Mouse (Mus musculus): Measurements from ENCODE around the gene Ptprg. TPM values are rescaled to one million over a fixed set of nuclear protein-coding genes. Genes with fewer than 3 reads are reported as not detected.

Gene Ptprg
- polyA plus RNA-seq, 1 experiment from 2014 or later, result 20.8 TPM

DNA sequence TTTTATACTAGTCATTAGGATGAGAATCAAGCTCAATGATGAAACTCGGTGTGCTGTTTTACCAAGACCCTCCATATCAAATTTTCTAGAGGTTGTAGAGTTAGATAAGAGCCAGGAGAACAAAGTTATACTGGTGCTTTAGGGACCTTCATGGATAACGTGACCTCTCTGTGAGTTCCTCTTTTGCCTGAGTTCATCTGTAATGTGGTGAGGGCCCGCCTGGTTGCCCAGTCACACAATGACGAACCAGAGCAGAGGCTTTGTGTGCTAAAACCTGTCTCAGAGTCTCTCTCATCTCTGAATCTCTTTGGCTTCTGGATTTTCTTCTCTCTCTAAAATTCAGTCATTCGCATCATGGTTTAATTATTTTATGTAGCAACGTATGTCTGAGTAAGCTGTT lies 204.9 kb downstream of the Ptprg start:
- Histone ChIP-seq H3K27me3 (ENCODE audit: control insufficient read depth, insufficient read depth, low read length) (no peaks in the 10 kb centered on the region), H3K9me3 (replicated peaks; ENCODE audit: control insufficient read depth, low read length) (no peaks in the 10 kb centered on the region), H3K4me3 (replicated peaks; ENCODE audit: low read length) (no peak overlapping the region), H3K4me1 (ENCODE audit: control insufficient read depth, insufficient read depth, low read length) (0 out of 2 replicates have a peak, but pooled peaks cover 1% of the 10 kb centered on the region), H3K9ac (ENCODE audit: low read length) (no peak overlapping the region), H3K4me2 (ENCODE audit: low read depth, low read length) (no peak overlapping the region), H3K36me3 (ENCODE audit: control insufficient read depth, insufficient read depth, low read length) (no peaks in the 10 kb centered on the region), H3K27ac (ENCODE audit: low read length) (no peak overlapping the region)
- ATAC-seq (ENCODE audit: insufficient read depth, low FRiP score), result no peak
- 86% methylated on average over 6 of the region's 6 CpGs for WGBS

DNA sequence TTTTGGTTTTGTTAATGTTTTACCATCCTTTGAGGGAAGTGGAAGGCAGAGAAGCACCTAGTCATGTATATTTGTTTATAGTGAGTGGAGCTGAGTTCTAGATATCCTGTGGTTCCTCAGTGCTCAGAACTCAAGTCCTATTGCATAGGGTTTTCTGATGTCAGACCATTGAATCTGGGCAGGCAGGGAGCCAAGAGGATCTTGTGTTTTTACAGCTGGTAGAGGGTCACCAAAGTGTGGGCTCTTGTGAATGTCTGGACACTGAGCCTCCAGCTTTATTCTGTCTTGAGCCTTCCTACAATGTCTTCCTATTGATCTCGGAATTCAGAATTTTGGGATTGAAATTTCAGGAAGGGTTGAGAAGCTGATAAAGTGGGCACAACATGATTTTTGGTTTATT lies 206.0 kb downstream of the Ptprg start:
- 84% methylated on average over 1 of the region's 1 CpGs for WGBS
- H3K27ac ChIP-seq (ENCODE audit: low read length), result no peak overlapping the region
- no peak overlapping the region for H3K4me2 ChIP-seq (ENCODE audit: low read depth, low read length)
- no peaks in the 10 kb centered on the region for H3K27me3 ChIP-seq (ENCODE audit: control insufficient read depth, insufficient read depth, low read length)
- no peaks in the 10 kb centered on the region for H3K9me3 ChIP-seq (replicated peaks; ENCODE audit: control insufficient read depth, low read length)
- ATAC-seq (ENCODE audit: insufficient read depth, low FRiP score), result no peak
- H3K9ac ChIP-seq (ENCODE audit: low read length), result no peak overlapping the region
- no peaks in the 10 kb centered on the region for H3K36me3 ChIP-seq (ENCODE audit: control insufficient read depth, insufficient read depth, low read length)
- 0 out of 2 replicates have a peak, but pooled peaks cover 2% of the 10 kb centered on the region for H3K4me1 ChIP-seq (ENCODE audit: control insufficient read depth, insufficient read depth, low read length)
- no peak overlapping the region for H3K4me3 ChIP-seq (replicated peaks; ENCODE audit: low read length)

DNA sequence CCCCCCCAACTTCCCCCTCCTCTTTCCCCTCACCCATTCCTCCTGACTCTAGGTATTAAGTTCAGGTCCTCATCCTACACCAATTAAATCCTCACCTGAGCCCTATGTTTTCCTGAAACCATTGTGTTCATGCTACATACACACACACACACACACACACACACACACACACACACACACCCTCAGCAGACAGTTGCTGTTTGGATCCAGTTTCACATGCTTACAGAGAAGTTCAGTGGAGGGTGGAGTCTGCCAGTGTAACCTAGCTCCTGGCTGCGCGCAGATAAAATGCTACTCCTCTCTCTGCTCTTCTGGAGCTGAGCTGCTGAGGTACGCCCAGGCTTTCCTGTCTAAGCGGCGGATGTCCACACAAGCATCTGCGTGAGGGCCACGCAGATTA lies 209.7 kb downstream of the Ptprg start:
- no peak overlapping the region for H3K27ac ChIP-seq (ENCODE audit: low read length)
- no peak overlapping the region for H3K4me3 ChIP-seq (replicated peaks; ENCODE audit: low read length)
- H3K4me1 ChIP-seq (ENCODE audit: control insufficient read depth, insufficient read depth, low read length), result 0 out of 2 replicates have a peak, but pooled peaks cover 2% of the 10 kb centered on the region
- H3K36me3 ChIP-seq (ENCODE audit: control insufficient read depth, insufficient read depth, low read length), result no peaks in the 10 kb centered on the region
- WGBS, result 54% methylated on average over 7 of the region's 7 CpGs
- H3K9ac ChIP-seq (ENCODE audit: low read length), result no peak overlapping the region
- no peaks in the 10 kb centered on the region for H3K9me3 ChIP-seq (replicated peaks; ENCODE audit: control insufficient read depth, low read length)
- H3K27me3 ChIP-seq (ENCODE audit: control insufficient read depth, insufficient read depth, low read length), result no peaks in the 10 kb centered on the region
- ATAC-seq (ENCODE audit: insufficient read depth, low FRiP score), result no peak
- no peak overlapping the region for H3K4me2 ChIP-seq (ENCODE audit: low read depth, low read length)

DNA sequence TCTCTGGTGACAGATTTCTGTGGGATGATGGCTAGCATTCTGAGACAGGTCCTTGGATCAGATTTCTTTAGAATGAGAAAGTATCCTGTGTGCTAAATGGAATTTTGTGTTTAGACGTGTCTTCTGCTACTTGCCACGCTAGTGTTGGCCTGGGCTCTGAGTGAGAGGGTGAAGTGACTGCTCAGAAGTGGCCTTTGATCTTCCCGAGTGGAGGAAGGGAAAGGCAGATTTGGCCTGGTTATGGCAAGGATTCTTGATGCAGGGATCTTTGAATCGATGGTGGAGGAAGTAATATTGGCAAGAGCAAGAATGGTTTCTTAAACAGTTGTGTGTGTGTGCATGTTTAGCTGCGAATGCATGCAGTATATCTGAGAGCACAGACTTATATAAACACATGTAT lies 219.4 kb downstream of the Ptprg start:
- no peaks in the 10 kb centered on the region for H3K36me3 ChIP-seq (ENCODE audit: control insufficient read depth, insufficient read depth, low read length)
- WGBS, result 58% methylated on average over 5 of the region's 5 CpGs
- no peak overlapping the region for H3K4me3 ChIP-seq (replicated peaks; ENCODE audit: low read length)
- no peak overlapping the region for H3K9ac ChIP-seq (ENCODE audit: low read length)
- peaks cover 16% of the 10 kb centered on the region for H3K4me1 ChIP-seq (ENCODE audit: control insufficient read depth, insufficient read depth, low read length)
- ATAC-seq (ENCODE audit: insufficient read depth, low FRiP score), result no peak
- H3K27me3 ChIP-seq (ENCODE audit: control insufficient read depth, insufficient read depth, low read length), result no peaks in the 10 kb centered on the region
- H3K9me3 ChIP-seq (replicated peaks; ENCODE audit: control insufficient read depth, low read length), result no peaks in the 10 kb centered on the region
- H3K27ac ChIP-seq (ENCODE audit: low read length), result no peak overlapping the region
- H3K4me2 ChIP-seq (ENCODE audit: low read depth, low read length), result no peak overlapping the region

- 35% methylated on average over 4 of the region's 4 CpGs for WGBS
- no peak overlapping the region for H3K4me3 ChIP-seq (replicated peaks; ENCODE audit: low read length)
- H3K9ac ChIP-seq (ENCODE audit: low read length), result no peak overlapping the region
- ATAC-seq (ENCODE audit: insufficient read depth, low FRiP score), result no peak; the same call in 1 of the 2 replicates
- no peaks in the 10 kb centered on the region for H3K36me3 ChIP-seq (ENCODE audit: control insufficient read depth, insufficient read depth, low read length)
- no peak overlapping the region for H3K4me2 ChIP-seq (ENCODE audit: low read depth, low read length)
- H3K27me3 ChIP-seq (ENCODE audit: control insufficient read depth, insufficient read depth, low read length), result no peaks in the 10 kb centered on the region
- no peak overlapping the region for H3K27ac ChIP-seq (ENCODE audit: low read length)
- no peaks in the 10 kb centered on the region for H3K9me3 ChIP-seq (replicated peaks; ENCODE audit: control insufficient read depth, low read length)
- H3K4me1 ChIP-seq (ENCODE audit: control insufficient read depth, insufficient read depth, low read length), result peaks cover 16% of the 10 kb centered on the region
Observed at GRCm38 (mm10) chr14:11774476-11775037, 221.2 kb downstream of the Ptprg start.

- Histone ChIP-seq H3K4me3 (replicated peaks; ENCODE audit: low read length) (no peak overlapping the region), H3K27ac (ENCODE audit: low read length) (peak overlapping the region; percentile 26; the same call in 1 of the 2 replicates), H3K4me2 (ENCODE audit: low read depth, low read length) (peak overlapping the region; percentile 12; the same call in 1 of the 2 replicates), H3K9ac (ENCODE audit: low read length) (0 out of 2 replicates have a peak overlapping the region, but pooled peaks have one; percentile 26), H3K27me3 (ENCODE audit: control insufficient read depth, insufficient read depth, low read length) (no peaks in the 10 kb centered on the region), H3K36me3 (ENCODE audit: control insufficient read depth, insufficient read depth, low read length) (no peaks in the 10 kb centered on the region), H3K9me3 (replicated peaks; ENCODE audit: control insufficient read depth, low read length) (no peaks in the 10 kb centered on the region), H3K4me1 (ENCODE audit: control insufficient read depth, insufficient read depth, low read length) (peaks cover 16% of the 10 kb centered on the region)
- 29% methylated on average over 11 of the region's 11 CpGs for WGBS
- ATAC-seq (ENCODE audit: insufficient read depth, low FRiP score), result peak; percentile 40; the same call in 1 of the 2 replicates
Observed at GRCm38 (mm10) chr14:11775204-11775603, 221.9 kb downstream of the Ptprg start.

- H3K9ac ChIP-seq (ENCODE audit: low read length), result no peak overlapping the region
- no peaks in the 10 kb centered on the region for H3K9me3 ChIP-seq (replicated peaks; ENCODE audit: control insufficient read depth, low read length)
- H3K4me3 ChIP-seq (replicated peaks; ENCODE audit: low read length), result no peak overlapping the region
- no peak for ATAC-seq (ENCODE audit: insufficient read depth, low FRiP score)
- peaks cover 16% of the 10 kb centered on the region for H3K4me1 ChIP-seq (ENCODE audit: control insufficient read depth, insufficient read depth, low read length)
- H3K4me2 ChIP-seq (ENCODE audit: low read depth, low read length), result no peak overlapping the region
- no peaks in the 10 kb centered on the region for H3K27me3 ChIP-seq (ENCODE audit: control insufficient read depth, insufficient read depth, low read length)
- no peaks in the 10 kb centered on the region for H3K36me3 ChIP-seq (ENCODE audit: control insufficient read depth, insufficient read depth, low read length)
- WGBS, result 76% methylated on average over 6 of the region's 6 CpGs
- H3K27ac ChIP-seq (ENCODE audit: low read length), result no peak overlapping the region
Observed at GRCm38 (mm10) chr14:11775951-11776495, 222.7 kb downstream of the Ptprg start.

DNA sequence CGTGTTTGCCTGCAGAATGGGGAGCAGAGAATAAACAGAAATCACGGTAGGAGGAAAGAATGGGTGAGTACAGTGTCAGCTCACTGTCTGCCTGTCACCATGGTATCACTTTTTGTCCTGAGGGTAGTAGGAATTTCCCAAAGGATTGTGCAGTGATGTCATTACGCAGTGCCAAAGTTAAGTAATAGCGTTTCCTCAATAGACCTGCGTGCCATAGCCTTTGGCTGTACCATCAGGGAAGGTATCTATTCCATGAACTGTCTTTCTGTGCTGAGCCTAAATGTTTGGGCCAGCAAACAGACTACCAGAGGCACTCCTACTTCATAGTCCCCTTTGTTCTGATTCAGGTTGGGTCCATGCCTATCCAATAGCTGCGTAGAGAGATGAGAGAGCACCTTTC lies 223.2 kb downstream of the Ptprg start:
- H3K27me3 ChIP-seq (ENCODE audit: control insufficient read depth, insufficient read depth, low read length), result no peaks in the 10 kb centered on the region
- H3K4me2 ChIP-seq (ENCODE audit: low read depth, low read length), result no peak overlapping the region
- H3K4me1 ChIP-seq (ENCODE audit: control insufficient read depth, insufficient read depth, low read length), result peaks cover 16% of the 10 kb centered on the region
- H3K27ac ChIP-seq (ENCODE audit: low read length), result no peak overlapping the region
- H3K4me3 ChIP-seq (replicated peaks; ENCODE audit: low read length), result no peak overlapping the region
- no peak for ATAC-seq (ENCODE audit: insufficient read depth, low FRiP score)
- no peaks in the 10 kb centered on the region for H3K9me3 ChIP-seq (replicated peaks; ENCODE audit: control insufficient read depth, low read length)
- H3K9ac ChIP-seq (ENCODE audit: low read length), result no peak overlapping the region
- no peaks in the 10 kb centered on the region for H3K36me3 ChIP-seq (ENCODE audit: control insufficient read depth, insufficient read depth, low read length)
- 91% methylated on average over 6 of the region's 6 CpGs for WGBS

- H3K27ac ChIP-seq (ENCODE audit: low read length), result no peak overlapping the region
- no peaks in the 10 kb centered on the region for H3K27me3 ChIP-seq (ENCODE audit: control insufficient read depth, insufficient read depth, low read length)
- H3K4me2 ChIP-seq (ENCODE audit: low read depth, low read length), result no peak overlapping the region
- ATAC-seq (ENCODE audit: insufficient read depth, low FRiP score), result no peak
- no peaks in the 10 kb centered on the region for H3K9me3 ChIP-seq (replicated peaks; ENCODE audit: control insufficient read depth, low read length)
- no peak overlapping the region for H3K4me3 ChIP-seq (replicated peaks; ENCODE audit: low read length)
- no peaks in the 10 kb centered on the region for H3K36me3 ChIP-seq (ENCODE audit: control insufficient read depth, insufficient read depth, low read length)
- 29% methylated on average over 4 of the region's 4 CpGs for WGBS
- no peak overlapping the region for H3K9ac ChIP-seq (ENCODE audit: low read length)
- 0 out of 2 replicates have a peak, but pooled peaks cover 3% of the 10 kb centered on the region for H3K4me1 ChIP-seq (ENCODE audit: control insufficient read depth, insufficient read depth, low read length)
Observed at GRCm38 (mm10) chr14:11791190-11791589, 237.9 kb downstream of the Ptprg start.
